Mouse (Mus musculus) embryonic fibroblast, embryonic 13.5 days (primary cell): Measurements from ENCODE around the gene Serhl.

Experiments
- CTCF ChIP-seq: IDR thresholded peaks from 2 replicates; pipeline ENCODE4 v1.5.1; 2011; ENCODE audit warnings: mild to moderate bottlenecking, control low read depth, low read length, moderate library complexity, borderline replicate concordance; ENCODE audit not compliant: insufficient read depth
- POLR2A ChIP-seq: IDR thresholded peaks from 2 replicates; pipeline ENCODE4 v1.6.1; 2011; ENCODE audit warnings: low read depth, mild to moderate bottlenecking, control low read depth, low read length, moderate library complexity

GRCm38 (mm10) chr15:83111874-83112273 is 22.6 kb downstream of the Serhl start:
- no peak for TF ChIP-seq CTCF
- no peak for TF ChIP-seq POLR2A
